Mouse (Mus musculus) left cerebral cortex, adult 8-10 months (tissue): Measurements from ENCODE around the gene Gatc. TPM values are rescaled to one million over a fixed set of nuclear protein-coding genes. Genes with fewer than 3 reads are reported as not detected.
"Not testable (repeated sequence)": the region's sequence is repeated elsewhere in the genome, so short reads cannot be mapped to it uniquely, and the experiment has no call there.

Experiments used
- DNase-seq, 2 experiments: peaks; one replicate each; pipeline ENCODE4 v3.0.0; 2022; ENCODE audit warnings: low spot score in 2 of 2
- total RNA-seq, 4 experiments: library from RNA; stranded (reverse); gene quantifications; 2 replicates each; pipeline ENCODE4 v1.2.4; 2022

Gene Gatc
- 10 to 100 TPM; 19.2 to 21.4 (median 20.2) TPM for total RNA-seq

GRCm38 (mm10) chr5:115340577-115341313 is at the start of gene Gatc, which contains the start of gene Triap1:
Gene Gatc, minus strand, starts transcription at chr5:115341178.
Gene Triap1, plus strand, starts transcription at chr5:115341225.
- peak; percentile 77 to 83 for DNase-seq

- not testable (repeated sequence) for DNase-seq
These were observed 37.9 kb upstream of the Gatc start for GRCm38 (mm10) chr5:115378882-115379281.

GRCm38 (mm10) chr5:115375436-115375835 is 34.5 kb upstream of the Gatc start:
- no peak for DNase-seq

GRCm38 (mm10) chr5:115374204-115374820 is 33.3 kb upstream of the Gatc start:
- DNase-seq, result no peak

GRCm38 (mm10) chr5:115373441-115374203 is 32.6 kb upstream of the Gatc start:
- DNase-seq, result peak in 1 of 2 experiments; percentile 39

GRCm38 (mm10) chr5:115371736-115372135 is 30.8 kb upstream of the Gatc start:
- DNase-seq, result no peak

GRCm38 (mm10) chr5:115364782-115365181 is 23.8 kb upstream of the Gatc start:
- DNase-seq, result no peak

- peak; percentile 14 to 88 for DNase-seq
These were observed 22.1 kb upstream of the Gatc start for GRCm38 (mm10) chr5:115362819-115363714.

- DNase-seq, result no peak
These were observed 21.2 kb upstream of the Gatc start for GRCm38 (mm10) chr5:115362216-115362615.

GRCm38 (mm10) chr5:115359851-115360372 is 18.9 kb upstream of the Gatc start:
- no peak for DNase-seq

GRCm38 (mm10) chr5:115359438-115359837 is 18.5 kb upstream of the Gatc start:
- DNase-seq, result no peak

- peak; percentile 41 to 81 for DNase-seq
These were observed 17.9 kb upstream of the Gatc start for GRCm38 (mm10) chr5:115358872-115359271.

- no peak for DNase-seq
These were observed 14.1 kb upstream of the Gatc start for GRCm38 (mm10) chr5:115355070-115355469.

- DNase-seq, result no peak
These were observed 10.4 kb upstream of the Gatc start for GRCm38 (mm10) chr5:115351348-115351747.

- DNase-seq, result no peak
These were observed 8.2 kb upstream of the Gatc start for GRCm38 (mm10) chr5:115349225-115349555.

- peak; percentile 96 to 98 for DNase-seq
These were observed 7.7 kb upstream of the Gatc start, which contains the start of gene Cox6a1 for GRCm38 (mm10) chr5:115348546-115349224. Gene Cox6a1, minus strand, starts transcription at chr5:115348981.

- DNase-seq, result peak; percentile 57 to 59
These were observed 6.6 kb upstream of the Gatc start for GRCm38 (mm10) chr5:115347564-115347963.

- no peak for DNase-seq
These were observed 562 bp upstream of the Gatc start for GRCm38 (mm10) chr5:115341314-115342165.

GRCm38 (mm10) chr5:115340007-115340406 is 971 bp downstream of the Gatc start:
- DNase-seq, result no peak
